Mouse (Mus musculus) layer of hippocampus, adult 9-11 months (tissue): ENCODE data around the gene Olfr285.
A peak's percentile ranks its signal among the peaks of the same experiment; 100 is the strongest.

Experiments
- DNase-seq: peaks from one replicate; pipeline ENCODE4 v3.0.0; 2022

Gene Olfr285

DNA sequence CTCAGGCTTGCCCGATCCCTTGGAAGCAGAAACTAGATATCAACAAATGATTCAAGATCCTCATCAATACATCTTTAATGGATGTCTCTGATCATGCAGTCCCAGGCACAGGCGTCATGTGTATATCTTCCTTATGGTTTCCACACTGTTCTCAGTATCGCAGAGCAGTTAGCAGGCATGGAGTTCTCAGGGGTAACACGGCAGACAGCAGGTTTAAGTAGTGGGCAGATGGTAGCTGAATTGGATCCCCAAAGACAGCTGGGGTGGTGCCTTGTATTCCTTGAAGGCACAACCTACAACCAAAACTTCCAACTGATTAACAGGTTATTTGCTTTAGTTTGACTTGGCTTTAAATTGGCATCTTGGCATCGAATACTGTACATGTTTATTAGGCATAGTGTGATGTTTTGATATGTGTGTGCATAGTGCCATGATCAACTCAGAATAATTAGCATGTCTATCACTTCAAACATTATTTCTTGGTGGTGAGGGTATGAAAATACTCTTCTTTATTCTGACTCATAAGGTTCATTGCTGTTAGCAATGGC, at the start of gene Olfr285:
Olfr285 (minus strand) TSS at position 177 of the 548 bp plus-strand sequence.
- no peak for DNase-seq

DNA sequence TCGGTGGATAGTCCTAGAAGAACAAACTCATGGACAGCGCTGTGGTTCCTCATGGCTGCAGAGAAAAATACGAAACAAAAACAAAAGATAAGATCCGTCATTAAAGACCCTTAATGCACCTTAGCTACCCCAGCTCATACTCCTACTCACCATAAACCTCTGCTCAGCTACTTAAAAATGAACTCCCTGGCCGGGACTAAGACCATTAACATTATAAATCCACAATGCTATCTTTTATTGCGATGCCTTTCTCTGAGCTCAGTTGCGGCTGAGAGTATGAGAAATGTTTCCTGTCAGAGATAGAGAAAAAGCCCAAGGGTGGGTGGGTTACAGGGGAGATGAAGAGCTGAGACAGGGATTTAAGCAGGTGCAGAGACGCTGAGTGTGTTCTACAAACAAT, 23.7 kb upstream of the Olfr285 start, which contains the start of gene Olfr284:
Olfr284 (minus strand) TSS at position 101 of the 400 bp plus-strand sequence.
- no peak for DNase-seq

GRCm38 (mm10) chr15:98315703-98316102, 1.4 kb downstream of the Olfr285 start:
- DNase-seq = no peak

DNA sequence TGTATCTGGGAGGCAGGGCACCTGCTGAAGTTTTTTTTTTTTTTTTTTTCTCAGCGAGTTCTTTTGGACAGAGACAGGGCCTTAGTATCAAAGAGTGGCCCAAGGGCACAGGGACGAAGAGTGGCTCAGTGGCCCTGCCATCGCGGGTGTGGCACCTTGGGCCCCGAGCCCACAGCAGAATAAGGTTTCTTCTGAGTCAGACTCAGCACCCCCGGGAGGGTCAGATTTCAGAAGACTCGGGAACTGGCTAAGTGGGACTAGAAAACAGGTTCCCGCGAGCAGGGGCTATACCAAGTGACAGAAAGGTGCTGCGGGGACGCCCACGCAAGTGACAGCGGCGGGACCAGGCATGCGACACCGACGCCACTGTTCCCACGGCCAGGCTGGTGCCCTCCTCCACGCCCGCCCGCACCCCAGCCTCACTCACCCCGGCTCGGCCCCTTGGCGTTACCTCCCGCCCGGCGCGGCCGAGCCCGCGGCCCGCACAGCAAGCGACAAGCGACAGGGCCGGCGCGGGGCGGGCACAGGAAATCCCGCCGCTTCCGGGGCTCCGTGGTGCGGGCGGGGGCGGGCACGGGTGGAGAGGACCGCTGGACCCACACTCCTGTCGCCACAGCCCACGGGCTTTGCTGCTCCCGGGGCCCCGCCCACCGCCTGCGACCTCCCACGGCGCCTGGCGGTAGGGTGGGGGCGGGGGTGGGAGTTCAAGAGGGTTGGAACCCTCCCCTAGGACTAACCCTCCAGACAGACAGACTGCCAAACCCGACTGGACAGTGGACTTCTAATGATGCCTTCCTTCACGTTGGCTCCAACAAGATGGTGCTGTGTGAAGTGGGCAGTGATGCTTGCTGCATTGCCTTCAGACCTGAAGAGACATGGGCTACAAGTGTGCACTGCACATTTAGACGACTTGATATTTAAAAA, 21.3 kb downstream of the Olfr285 start, which contains the start of gene Zfp641:
Zfp641 (minus strand) TSS at position 534 of the 924 bp plus-strand sequence.
- DNase-seq = peak; percentile 20

GRCm38 (mm10) chr15:98293651-98294050, 23.5 kb downstream of the Olfr285 start:
- DNase-seq = no peak

DNA sequence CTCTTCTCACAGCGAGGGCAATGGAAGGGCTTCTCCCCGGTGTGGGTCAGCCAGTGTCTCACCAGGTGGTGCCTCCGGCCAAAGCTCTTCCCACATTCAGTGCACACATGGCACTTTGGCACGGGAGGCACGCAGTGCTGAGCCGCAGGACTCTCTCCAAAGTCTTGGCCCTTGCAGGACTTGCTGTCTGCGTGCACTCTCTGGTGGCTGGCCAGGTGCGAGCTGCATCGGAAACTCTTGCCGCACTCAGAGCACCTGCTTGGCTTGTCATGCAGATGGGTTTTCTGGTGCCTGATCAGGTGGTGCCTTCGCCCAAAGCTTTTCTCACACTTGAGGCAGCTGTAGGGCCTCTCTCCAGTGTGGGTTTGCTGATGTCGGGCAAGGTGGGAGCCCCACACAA, 28.6 kb downstream of the Olfr285 start:
- DNase-seq = no peak

DNA sequence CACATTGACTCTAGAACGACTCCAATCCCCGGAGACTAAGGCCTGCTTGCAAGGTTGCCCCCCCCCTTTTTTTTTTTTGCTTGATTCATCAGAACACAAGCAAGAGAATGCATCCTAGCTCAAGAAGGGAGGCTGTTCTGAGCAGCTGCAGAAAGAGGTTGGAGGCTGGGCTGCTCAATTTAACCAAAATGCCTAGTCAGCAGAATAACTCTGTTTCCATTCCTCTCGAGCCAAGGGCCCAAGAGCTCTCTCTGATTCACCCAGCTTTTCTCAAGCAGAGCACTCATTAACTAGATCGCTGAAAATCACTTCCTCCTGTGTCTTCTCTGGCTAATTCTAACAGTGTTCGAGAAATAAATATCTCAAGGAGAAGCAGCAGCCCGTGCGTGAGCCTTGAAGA, 30.7 kb downstream of the Olfr285 start:
- DNase-seq = no peak
